Mouse (Mus musculus): ENCODE results near the gene Lmo3. TPM values are rescaled to one million over a fixed set of nuclear protein-coding genes. Genes with fewer than 3 reads are reported as not detected.
A peak's percentile ranks its signal among the peaks of the same experiment; 100 is the strongest.

Lmo3 gene
- polyA plus RNA-seq, 1 experiment from 2014 or later = 5.5 TPM

- no peaks in the 10 kb centered on the region for H3K36me3 ChIP-seq
- no peaks in the 10 kb centered on the region for H3K9me3 ChIP-seq
- peak overlapping the region; percentile 28; the same call in 1 of the 2 replicates for H3K9ac ChIP-seq
- peak overlapping the region; percentile 34 for H3K4me3 ChIP-seq
- no peak for ATAC-seq (ENCODE audit: insufficient number of reproducible peaks, insufficient read depth, low FRiP score, low TSS enrichment)
- H3K27me3 ChIP-seq = peaks cover 14% of the 10 kb centered on the region; the same call in 1 of the 2 replicates
- H3K4me2 ChIP-seq (replicated peaks) = peak overlapping the region; percentile 64
- no peak overlapping the region for H3K27ac ChIP-seq
- H3K4me1 ChIP-seq = peaks cover 28% of the 10 kb centered on the region
- 1% methylated on average over 24 of the region's 24 CpGs for WGBS
Observed at GRCm38 (mm10) chr6:138421931-138422531, 159.7 kb downstream of the Lmo3 start.

GRCm38 (mm10) chr6:138421191-138421613 lies 160.6 kb downstream of the Lmo3 start:
- Histone ChIP-seq H3K36me3 (no peaks in the 10 kb centered on the region), H3K9me3 (no peaks in the 10 kb centered on the region), H3K4me1 (peaks cover 23% of the 10 kb centered on the region), H3K27me3 (peaks cover 14% of the 10 kb centered on the region; the same call in 1 of the 2 replicates), H3K9ac (no peak overlapping the region), H3K4me2 (replicated peaks) (peak overlapping the region; percentile 64), H3K4me3 (peak overlapping the region; percentile 34), H3K27ac (peak overlapping the region; percentile 63; the same call in 1 of the 2 replicates)
- ATAC-seq (ENCODE audit: insufficient number of reproducible peaks, insufficient read depth, low FRiP score, low TSS enrichment) = peak; percentile 53; the same call in 1 of the 2 replicates
- WGBS = 1% methylated on average over 14 of the region's 14 CpGs

- no peak for ATAC-seq (ENCODE audit: insufficient number of reproducible peaks, insufficient read depth, low FRiP score, low TSS enrichment)
- peaks cover 14% of the 10 kb centered on the region; the same call in 1 of the 2 replicates for H3K27me3 ChIP-seq
- H3K9ac ChIP-seq = no peak overlapping the region
- peak overlapping the region; percentile 41; the same call in 1 of the 2 replicates for H3K27ac ChIP-seq
- no peaks in the 10 kb centered on the region for H3K9me3 ChIP-seq
- no peaks in the 10 kb centered on the region for H3K36me3 ChIP-seq
- H3K4me3 ChIP-seq = peak overlapping the region; percentile 34
- H3K4me2 ChIP-seq (replicated peaks) = peak overlapping the region; percentile 64
- H3K4me1 ChIP-seq = peaks cover 20% of the 10 kb centered on the region
- WGBS = 4% methylated on average over 3 of the region's 3 CpGs
Observed at GRCm38 (mm10) chr6:138420536-138420891, 161.3 kb downstream of the Lmo3 start.

GRCm38 (mm10) chr6:138419871-138420535 lies 161.8 kb downstream of the Lmo3 start:
- Histone ChIP-seq H3K27ac (peak overlapping the region; percentile 41; the same call in 1 of the 2 replicates), H3K9me3 (no peaks in the 10 kb centered on the region), H3K4me1 (peaks cover 20% of the 10 kb centered on the region), H3K9ac (no peak overlapping the region), H3K36me3 (no peaks in the 10 kb centered on the region), H3K4me3 (peak overlapping the region; percentile 34), H3K27me3 (peaks cover 14% of the 10 kb centered on the region; the same call in 1 of the 2 replicates), H3K4me2 (replicated peaks) (peak overlapping the region; percentile 64)
- 25% methylated on average over 8 of the region's 8 CpGs for WGBS
- ATAC-seq (ENCODE audit: insufficient number of reproducible peaks, insufficient read depth, low FRiP score, low TSS enrichment) = no peak

- Histone ChIP-seq H3K36me3 (no peaks in the 10 kb centered on the region), H3K4me1 (no peaks in the 10 kb centered on the region), H3K9ac (no peak overlapping the region), H3K27me3 (no peaks in the 10 kb centered on the region), H3K4me3 (no peak overlapping the region), H3K4me2 (replicated peaks) (no peak overlapping the region), H3K9me3 (no peaks in the 10 kb centered on the region), H3K27ac (no peak overlapping the region)
- ATAC-seq (ENCODE audit: insufficient number of reproducible peaks, insufficient read depth, low FRiP score, low TSS enrichment) = no peak
- WGBS = 89% methylated on average over 3 of the region's 3 CpGs
Observed at GRCm38 (mm10) chr6:138412075-138412474, 169.7 kb downstream of the Lmo3 start.

GRCm38 (mm10) chr6:138402031-138402430 lies 179.7 kb downstream of the Lmo3 start:
- Histone ChIP-seq H3K27ac (no peak overlapping the region), H3K4me3 (no peak overlapping the region), H3K4me2 (replicated peaks) (no peak overlapping the region), H3K9me3 (no peaks in the 10 kb centered on the region), H3K36me3 (no peaks in the 10 kb centered on the region), H3K27me3 (no peaks in the 10 kb centered on the region), H3K9ac (no peak overlapping the region), H3K4me1 (no peaks in the 10 kb centered on the region)
- WGBS = 81% methylated on average over 6 of the region's 6 CpGs
- no peak for ATAC-seq (ENCODE audit: insufficient number of reproducible peaks, insufficient read depth, low FRiP score, low TSS enrichment)

GRCm38 (mm10) chr6:138398836-138399235 lies 182.9 kb downstream of the Lmo3 start:
- no peak overlapping the region for H3K4me2 ChIP-seq (replicated peaks)
- H3K4me3 ChIP-seq = no peak overlapping the region
- WGBS = 88% methylated on average over 1 of the region's 1 CpGs
- no peak overlapping the region for H3K27ac ChIP-seq
- no peak for ATAC-seq (ENCODE audit: insufficient number of reproducible peaks, insufficient read depth, low FRiP score, low TSS enrichment)
- no peak overlapping the region for H3K9ac ChIP-seq
- no peaks in the 10 kb centered on the region for H3K27me3 ChIP-seq
- no peaks in the 10 kb centered on the region for H3K9me3 ChIP-seq
- no peaks in the 10 kb centered on the region for H3K36me3 ChIP-seq
- no peaks in the 10 kb centered on the region for H3K4me1 ChIP-seq

GRCm38 (mm10) chr6:138391085-138391484 lies 190.7 kb downstream of the Lmo3 start:
- Histone ChIP-seq H3K27ac (no peak overlapping the region), H3K4me1 (no peaks in the 10 kb centered on the region), H3K4me2 (replicated peaks) (no peak overlapping the region), H3K9ac (no peak overlapping the region), H3K36me3 (no peaks in the 10 kb centered on the region), H3K4me3 (no peak overlapping the region), H3K9me3 (no peaks in the 10 kb centered on the region), H3K27me3 (no peaks in the 10 kb centered on the region)
- WGBS = 72% methylated on average over 5 of the region's 5 CpGs
- ATAC-seq (ENCODE audit: insufficient number of reproducible peaks, insufficient read depth, low FRiP score, low TSS enrichment) = no peak

GRCm38 (mm10) chr6:138388168-138388936 lies 193.4 kb downstream of the Lmo3 start:
- Histone ChIP-seq H3K4me1 (no peaks in the 10 kb centered on the region), H3K4me3 (no peak overlapping the region), H3K9me3 (no peaks in the 10 kb centered on the region), H3K36me3 (no peaks in the 10 kb centered on the region), H3K27ac (no peak overlapping the region), H3K4me2 (replicated peaks) (no peak overlapping the region), H3K27me3 (no peaks in the 10 kb centered on the region), H3K9ac (no peak overlapping the region)
- 49% methylated on average over 18 of the region's 18 CpGs for WGBS
- no peak for ATAC-seq (ENCODE audit: insufficient number of reproducible peaks, insufficient read depth, low FRiP score, low TSS enrichment)

- no peaks in the 10 kb centered on the region for H3K9me3 ChIP-seq
- no peak overlapping the region for H3K9ac ChIP-seq
- ATAC-seq (ENCODE audit: insufficient number of reproducible peaks, insufficient read depth, low FRiP score, low TSS enrichment) = no peak
- no peaks in the 10 kb centered on the region for H3K27me3 ChIP-seq
- H3K4me2 ChIP-seq (replicated peaks) = no peak overlapping the region
- H3K36me3 ChIP-seq = no peaks in the 10 kb centered on the region
- WGBS = 90% methylated on average over 1 of the region's 1 CpGs
- no peaks in the 10 kb centered on the region for H3K4me1 ChIP-seq
- no peak overlapping the region for H3K27ac ChIP-seq
- no peak overlapping the region for H3K4me3 ChIP-seq
Observed at GRCm38 (mm10) chr6:138383208-138383607, 198.6 kb downstream of the Lmo3 start.

- Histone ChIP-seq H3K36me3 (no peaks in the 10 kb centered on the region), H3K27ac (no peak overlapping the region), H3K9me3 (no peaks in the 10 kb centered on the region), H3K4me2 (replicated peaks) (no peak overlapping the region), H3K27me3 (no peaks in the 10 kb centered on the region), H3K4me3 (no peak overlapping the region), H3K9ac (no peak overlapping the region), H3K4me1 (no peaks in the 10 kb centered on the region)
- WGBS = 75% methylated on average over 2 of the region's 2 CpGs
- no peak for ATAC-seq (ENCODE audit: insufficient number of reproducible peaks, insufficient read depth, low FRiP score, low TSS enrichment)
Observed at GRCm38 (mm10) chr6:138371176-138371575, 210.6 kb downstream of the Lmo3 start.

All from embryonic facial prominence, embryonic 12.5 days (tissue).